Mouse (Mus musculus): Measurements from ENCODE around the gene Mogs. TPM values are rescaled to one million over a fixed set of nuclear protein-coding genes. Genes with fewer than 3 reads are reported as not detected.

Gene Mogs
- polyA plus RNA-seq, 1 experiment from 2014 or later, result 21.9 TPM

DNA sequence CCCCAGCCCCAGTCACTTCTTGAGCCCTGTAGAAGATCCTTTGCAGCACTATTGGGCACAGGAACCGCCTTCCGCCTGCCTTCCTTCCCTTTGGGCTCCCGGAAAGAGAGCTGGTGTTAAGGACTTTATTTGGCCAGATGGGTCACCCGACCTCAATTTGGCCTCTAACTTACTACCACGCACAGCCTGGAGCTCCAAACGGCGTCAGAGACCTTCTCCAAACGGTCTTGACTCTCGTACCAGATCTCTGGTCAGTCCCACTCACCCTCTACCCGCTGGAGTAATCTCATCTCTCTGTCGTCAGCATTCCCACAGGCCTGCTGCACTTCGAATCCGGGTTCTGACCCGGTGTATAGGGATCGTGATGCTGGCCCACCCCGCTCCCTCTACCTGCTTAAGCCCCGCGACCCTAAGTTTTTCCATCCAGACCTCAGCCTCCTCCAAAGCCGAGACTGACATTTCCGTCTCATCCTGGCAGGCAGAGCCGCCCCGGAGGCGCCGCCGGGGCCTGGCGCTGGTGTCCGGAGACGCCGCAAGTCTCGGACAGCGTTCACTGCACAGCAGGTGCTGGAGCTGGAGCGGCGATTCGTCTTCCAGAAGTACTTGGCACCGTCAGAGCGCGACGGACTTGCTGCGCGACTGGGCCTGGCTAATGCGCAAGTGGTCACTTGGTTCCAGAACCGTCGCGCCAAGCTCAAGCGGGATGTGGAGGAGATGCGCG, 27.9 kb upstream of the Mogs start:
- WGBS, result 2% methylated on average over 47 of the region's 47 CpGs
- ATAC-seq (ENCODE audit: low read depth), result no peak
- Histone ChIP-seq H3K36me3 (ENCODE audit: control insufficient read depth, insufficient read depth, low read length) (no peaks in the 10 kb centered on the region), H3K4me1 (ENCODE audit: control insufficient read depth, insufficient read depth, low read length) (no peaks in the 10 kb centered on the region), H3K9ac (replicated peaks; ENCODE audit: low read depth, low read length) (no peak overlapping the region), H3K27me3 (ENCODE audit: control insufficient read depth, insufficient read depth, low read length) (peaks cover 47% of the 10 kb centered on the region), H3K27ac (ENCODE audit: low read depth, low read length) (no peak overlapping the region), H3K9me3 (ENCODE audit: control insufficient read depth, low read length) (no peaks in the 10 kb centered on the region), H3K4me3 (ENCODE audit: low read depth, low read length) (peak overlapping the region; percentile 7; the same call in 1 of the 2 replicates), H3K4me2 (ENCODE audit: low read depth, low read length) (peak overlapping the region; percentile 22; the same call in 1 of the 2 replicates)

DNA sequence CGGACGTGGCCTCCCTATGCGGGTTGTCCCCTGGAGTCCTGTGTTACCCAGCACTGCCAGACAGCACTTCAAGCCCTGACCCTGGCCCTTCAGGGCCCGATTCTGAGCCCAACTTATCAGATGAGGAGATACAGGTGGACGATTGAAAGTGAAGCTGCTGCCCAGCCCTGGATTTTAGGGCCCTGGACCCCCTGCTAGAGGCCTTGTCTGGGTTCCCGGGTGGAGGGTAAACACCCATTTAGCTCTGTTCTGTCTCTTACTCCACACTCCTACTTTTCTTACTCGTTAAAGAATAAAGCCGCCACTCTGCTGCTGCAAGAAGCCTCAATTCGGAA, 27.4 kb upstream of the Mogs start:
- 8% methylated on average over 9 of the region's 9 CpGs for WGBS
- H3K27me3 ChIP-seq (ENCODE audit: control insufficient read depth, insufficient read depth, low read length), result peaks cover 47% of the 10 kb centered on the region
- no peaks in the 10 kb centered on the region for H3K36me3 ChIP-seq (ENCODE audit: control insufficient read depth, insufficient read depth, low read length)
- no peak overlapping the region for H3K27ac ChIP-seq (ENCODE audit: low read depth, low read length)
- peak overlapping the region; percentile 7; the same call in 1 of the 2 replicates for H3K4me3 ChIP-seq (ENCODE audit: low read depth, low read length)
- no peaks in the 10 kb centered on the region for H3K9me3 ChIP-seq (ENCODE audit: control insufficient read depth, low read length)
- no peaks in the 10 kb centered on the region for H3K4me1 ChIP-seq (ENCODE audit: control insufficient read depth, insufficient read depth, low read length)
- no peak for ATAC-seq (ENCODE audit: low read depth)
- H3K4me2 ChIP-seq (ENCODE audit: low read depth, low read length), result peak overlapping the region; percentile 22; the same call in 1 of the 2 replicates
- H3K9ac ChIP-seq (replicated peaks; ENCODE audit: low read depth, low read length), result no peak overlapping the region

DNA sequence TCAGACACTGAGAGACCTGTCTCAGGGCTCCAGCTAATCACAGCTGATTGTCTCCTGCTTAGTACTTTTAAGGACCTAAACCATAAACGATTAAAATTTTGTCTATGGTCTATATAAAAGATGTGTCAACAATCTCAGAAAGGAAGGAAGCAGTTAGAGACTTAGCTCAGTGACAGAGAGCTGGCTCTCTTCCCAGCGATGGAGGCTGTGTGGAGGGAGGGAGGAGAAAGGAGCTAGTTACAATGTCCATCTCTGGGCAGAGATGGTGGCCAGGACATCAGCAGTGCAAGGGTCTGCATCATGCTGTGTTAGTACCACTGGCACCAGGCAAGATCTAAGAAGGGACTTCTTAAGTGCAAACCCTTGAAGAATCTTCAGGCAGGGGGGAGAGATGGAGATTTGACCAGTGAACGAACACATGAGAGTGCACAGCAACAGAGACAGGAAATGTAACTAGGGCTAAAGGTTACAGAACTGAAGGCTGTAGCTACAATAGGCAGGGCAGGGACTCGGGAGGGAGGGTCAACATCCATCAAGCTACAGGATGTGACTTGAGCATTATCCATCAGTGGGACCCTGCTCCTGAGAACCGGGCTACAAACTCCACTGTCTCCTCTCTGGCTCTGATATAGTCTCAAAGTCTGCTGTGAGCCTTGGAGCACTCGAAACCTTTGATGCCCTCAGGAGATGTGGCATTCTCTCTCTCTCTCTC, 22.7 kb upstream of the Mogs start:
- Histone ChIP-seq H3K9me3 (ENCODE audit: control insufficient read depth, low read length) (no peaks in the 10 kb centered on the region), H3K27me3 (ENCODE audit: control insufficient read depth, insufficient read depth, low read length) (peaks cover 19% of the 10 kb centered on the region), H3K4me3 (ENCODE audit: low read depth, low read length) (no peak overlapping the region), H3K27ac (ENCODE audit: low read depth, low read length) (no peak overlapping the region), H3K4me1 (ENCODE audit: control insufficient read depth, insufficient read depth, low read length) (no peaks in the 10 kb centered on the region), H3K4me2 (ENCODE audit: low read depth, low read length) (no peak overlapping the region), H3K36me3 (ENCODE audit: control insufficient read depth, insufficient read depth, low read length) (no peaks in the 10 kb centered on the region), H3K9ac (replicated peaks; ENCODE audit: low read depth, low read length) (no peak overlapping the region)
- no peak for ATAC-seq (ENCODE audit: low read depth)
- 41% methylated on average over 6 of the region's 6 CpGs for WGBS

DNA sequence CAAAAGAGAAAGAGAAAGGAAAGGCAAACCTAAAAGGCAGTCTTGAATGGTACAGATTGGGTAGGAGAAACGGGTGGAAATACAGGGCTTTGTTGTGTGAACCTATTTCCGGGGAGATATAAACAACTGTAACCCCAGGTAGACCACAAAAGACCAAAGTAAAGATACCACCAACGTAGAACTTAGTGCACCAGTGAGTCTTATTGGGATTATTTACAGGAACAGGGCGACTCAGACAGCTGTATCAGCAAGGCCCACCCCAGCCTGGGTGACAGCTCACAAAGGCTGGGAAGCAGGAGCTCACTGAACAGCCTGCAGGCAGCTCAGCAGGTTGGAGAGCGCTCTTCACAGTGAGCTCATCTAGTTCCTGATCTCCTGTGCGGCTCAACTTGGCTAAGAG, 19.3 kb upstream of the Mogs start:
- Histone ChIP-seq H3K36me3 (ENCODE audit: control insufficient read depth, insufficient read depth, low read length) (no peaks in the 10 kb centered on the region), H3K27me3 (ENCODE audit: control insufficient read depth, insufficient read depth, low read length) (no peaks in the 10 kb centered on the region), H3K4me1 (ENCODE audit: control insufficient read depth, insufficient read depth, low read length) (no peaks in the 10 kb centered on the region; the same call in 1 of the 2 replicates), H3K4me3 (ENCODE audit: low read depth, low read length) (no peak overlapping the region), H3K9me3 (ENCODE audit: control insufficient read depth, low read length) (no peaks in the 10 kb centered on the region), H3K4me2 (ENCODE audit: low read depth, low read length) (no peak overlapping the region), H3K9ac (replicated peaks; ENCODE audit: low read depth, low read length) (no peak overlapping the region), H3K27ac (ENCODE audit: low read depth, low read length) (no peak overlapping the region)
- ATAC-seq (ENCODE audit: low read depth), result no peak
- WGBS, result 47% methylated on average over 6 of the region's 6 CpGs

DNA sequence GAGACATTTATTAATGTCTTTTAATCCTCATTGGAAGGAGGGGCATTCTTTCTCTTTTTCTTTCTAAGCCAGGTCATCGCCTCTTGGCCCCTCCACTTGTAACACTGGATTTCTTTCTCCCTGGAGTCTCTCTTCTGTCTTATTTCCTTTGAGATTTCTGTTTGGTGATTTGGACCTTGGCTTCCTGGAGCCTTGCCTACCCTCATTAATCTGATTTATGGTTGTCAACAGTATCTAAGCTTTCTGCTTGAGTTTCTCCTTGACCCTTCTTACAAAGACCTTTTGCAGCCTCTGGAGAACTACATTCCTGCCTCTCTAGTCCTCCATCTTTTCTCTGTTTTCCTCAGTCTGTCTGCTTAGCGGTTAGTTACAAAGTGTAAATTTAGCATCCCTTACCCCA, 16.9 kb upstream of the Mogs start:
- Histone ChIP-seq H3K4me1 (ENCODE audit: control insufficient read depth, insufficient read depth, low read length) (peaks cover 16% of the 10 kb centered on the region), H3K4me3 (ENCODE audit: low read depth, low read length) (no peak overlapping the region), H3K9ac (replicated peaks; ENCODE audit: low read depth, low read length) (no peak overlapping the region), H3K27ac (ENCODE audit: low read depth, low read length) (no peak overlapping the region), H3K9me3 (ENCODE audit: control insufficient read depth, low read length) (no peaks in the 10 kb centered on the region), H3K27me3 (ENCODE audit: control insufficient read depth, insufficient read depth, low read length) (peaks cover 3% of the 10 kb centered on the region; the same call in 1 of the 2 replicates), H3K4me2 (ENCODE audit: low read depth, low read length) (no peak overlapping the region), H3K36me3 (ENCODE audit: control insufficient read depth, insufficient read depth, low read length) (no peaks in the 10 kb centered on the region)
- 63% methylated on average over 2 of the region's 2 CpGs for WGBS
- no peak for ATAC-seq (ENCODE audit: low read depth)

- Histone ChIP-seq H3K27me3 (ENCODE audit: control insufficient read depth, insufficient read depth, low read length) (peaks cover 3% of the 10 kb centered on the region; the same call in 1 of the 2 replicates), H3K27ac (ENCODE audit: low read depth, low read length) (peak within 1 kb of the TSS; percentile 76), H3K9me3 (ENCODE audit: control insufficient read depth, low read length) (no peaks in the 10 kb centered on the region), H3K4me3 (ENCODE audit: low read depth, low read length) (peak within 1 kb of the TSS; percentile 53), H3K9ac (replicated peaks; ENCODE audit: low read depth, low read length) (peak within 1 kb of the TSS; percentile 78), H3K36me3 (ENCODE audit: control insufficient read depth, insufficient read depth, low read length) (no peaks in the 10 kb centered on the region), H3K4me2 (ENCODE audit: low read depth, low read length) (peak within 1 kb of the TSS; percentile 74), H3K4me1 (ENCODE audit: control insufficient read depth, insufficient read depth, low read length) (peaks cover 16% of the 10 kb centered on the region)
- under 1% methylated on average over 25 of the region's 25 CpGs for WGBS
- ATAC-seq (ENCODE audit: low read depth), result peak; percentile 91
Measured at GRCm38 (mm10) chr6:83101316-83101687, 14.0 kb upstream of the Mogs start, which contains the start of the genes Ccdc142 and Gm42688. Gene Ccdc142, plus strand, starts transcription at chr6:83101601. Gene Gm42688, plus strand, starts transcription at chr6:83101617.

DNA sequence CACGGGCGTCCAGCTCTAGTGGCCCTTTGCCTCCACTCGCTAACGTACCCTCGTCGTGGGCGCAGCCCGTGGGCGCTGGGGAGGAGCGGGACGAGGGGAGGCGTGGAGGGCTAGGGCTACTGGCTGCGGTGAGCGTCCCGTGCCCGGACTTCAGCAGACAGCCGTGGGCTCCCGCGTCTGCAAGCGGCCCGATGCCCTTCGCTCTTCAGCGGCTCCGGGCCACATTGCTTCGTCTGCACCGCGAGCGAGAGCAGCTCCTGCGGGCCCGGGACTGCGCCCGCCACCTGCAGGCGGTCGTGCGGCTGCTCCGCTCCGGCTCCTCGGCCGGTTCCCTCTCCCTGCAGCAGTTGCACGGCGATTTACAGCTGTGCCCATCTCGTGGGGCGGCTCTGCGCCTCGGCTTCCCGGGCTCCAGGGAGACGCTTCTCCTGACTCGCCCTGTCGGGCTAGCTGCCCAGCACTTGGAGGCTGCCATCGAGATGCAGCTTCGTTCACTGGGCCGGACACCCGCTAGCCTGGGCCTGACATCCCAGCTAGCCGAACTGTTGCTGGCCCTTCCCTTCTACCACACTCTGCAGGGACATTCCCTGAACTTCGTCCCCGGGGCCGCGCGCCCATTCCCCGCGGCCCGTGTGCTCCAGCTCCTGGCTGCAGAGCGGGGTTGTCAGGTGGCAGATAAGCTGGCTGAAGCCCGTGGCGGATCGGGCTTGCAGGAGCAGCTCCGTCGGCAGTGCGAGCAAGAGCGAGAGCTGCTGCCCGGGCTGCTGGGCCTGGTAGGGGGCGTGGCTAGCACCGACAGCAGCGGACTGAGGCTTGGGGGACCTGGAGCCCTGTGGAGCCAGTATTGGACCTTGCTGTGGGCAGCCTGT, 13.4 kb upstream of the Mogs start:
- peak; percentile 82 for ATAC-seq (ENCODE audit: low read depth)
- Histone ChIP-seq H3K27me3 (ENCODE audit: control insufficient read depth, insufficient read depth, low read length) (peaks cover 3% of the 10 kb centered on the region; the same call in 1 of the 2 replicates), H3K9me3 (ENCODE audit: control insufficient read depth, low read length) (no peaks in the 10 kb centered on the region), H3K4me2 (ENCODE audit: low read depth, low read length) (peak overlapping the region; percentile 74), H3K4me1 (ENCODE audit: control insufficient read depth, insufficient read depth, low read length) (peaks cover 16% of the 10 kb centered on the region), H3K9ac (replicated peaks; ENCODE audit: low read depth, low read length) (peak overlapping the region; percentile 78), H3K4me3 (ENCODE audit: low read depth, low read length) (peak overlapping the region; percentile 53), H3K36me3 (ENCODE audit: control insufficient read depth, insufficient read depth, low read length) (no peaks in the 10 kb centered on the region), H3K27ac (ENCODE audit: low read depth, low read length) (peak overlapping the region; percentile 76)
- under 1% methylated on average over 65 of the region's 74 CpGs for WGBS

DNA sequence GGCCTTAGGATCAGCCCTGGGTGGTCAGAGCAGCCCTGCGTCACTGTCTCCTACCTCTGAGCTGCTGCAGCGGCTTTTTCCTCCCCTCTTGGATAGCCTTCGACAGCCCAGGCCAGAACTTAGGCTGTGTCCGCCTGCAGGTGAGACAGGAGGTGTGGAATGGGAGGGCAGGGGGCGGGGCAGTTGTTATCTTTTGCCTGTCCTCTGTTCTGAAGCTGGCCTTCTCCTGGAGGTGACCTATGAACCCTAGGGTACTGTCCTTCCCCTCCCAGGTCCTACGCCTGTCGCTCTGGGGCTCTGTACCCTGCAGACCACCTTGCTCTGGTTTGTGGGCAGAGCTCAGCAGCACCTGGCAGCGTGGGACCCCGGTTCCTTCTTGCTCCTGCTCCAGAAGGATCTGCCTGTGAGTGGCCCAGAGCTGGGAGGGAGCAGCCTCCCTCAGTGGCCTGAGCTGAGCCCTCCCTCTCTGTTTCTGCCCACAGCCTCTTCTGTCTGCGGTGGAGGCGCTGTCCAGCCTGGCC, 12.1 kb upstream of the Mogs start:
- WGBS, result 48% methylated on average over 11 of the region's 11 CpGs
- Histone ChIP-seq H3K27ac (ENCODE audit: low read depth, low read length) (no peak overlapping the region), H3K4me1 (ENCODE audit: control insufficient read depth, insufficient read depth, low read length) (peaks cover 19% of the 10 kb centered on the region), H3K4me3 (ENCODE audit: low read depth, low read length) (peak overlapping the region; percentile 53; the same call in 1 of the 2 replicates), H3K27me3 (ENCODE audit: control insufficient read depth, insufficient read depth, low read length) (peaks cover 3% of the 10 kb centered on the region; the same call in 1 of the 2 replicates), H3K9ac (replicated peaks; ENCODE audit: low read depth, low read length) (0 out of 2 replicates have a peak overlapping the region, but pooled peaks have one; percentile 28), H3K9me3 (ENCODE audit: control insufficient read depth, low read length) (no peaks in the 10 kb centered on the region), H3K4me2 (ENCODE audit: low read depth, low read length) (peak overlapping the region; percentile 74), H3K36me3 (ENCODE audit: control insufficient read depth, insufficient read depth, low read length) (no peaks in the 10 kb centered on the region)
- ATAC-seq (ENCODE audit: low read depth), result no peak
